Mouse (Mus musculus): ENCODE measurements around the gene 1700012B09Rik.
A peak's percentile ranks its signal among the peaks of the same experiment; 100 is the strongest.

Gene 1700012B09Rik

DNA sequence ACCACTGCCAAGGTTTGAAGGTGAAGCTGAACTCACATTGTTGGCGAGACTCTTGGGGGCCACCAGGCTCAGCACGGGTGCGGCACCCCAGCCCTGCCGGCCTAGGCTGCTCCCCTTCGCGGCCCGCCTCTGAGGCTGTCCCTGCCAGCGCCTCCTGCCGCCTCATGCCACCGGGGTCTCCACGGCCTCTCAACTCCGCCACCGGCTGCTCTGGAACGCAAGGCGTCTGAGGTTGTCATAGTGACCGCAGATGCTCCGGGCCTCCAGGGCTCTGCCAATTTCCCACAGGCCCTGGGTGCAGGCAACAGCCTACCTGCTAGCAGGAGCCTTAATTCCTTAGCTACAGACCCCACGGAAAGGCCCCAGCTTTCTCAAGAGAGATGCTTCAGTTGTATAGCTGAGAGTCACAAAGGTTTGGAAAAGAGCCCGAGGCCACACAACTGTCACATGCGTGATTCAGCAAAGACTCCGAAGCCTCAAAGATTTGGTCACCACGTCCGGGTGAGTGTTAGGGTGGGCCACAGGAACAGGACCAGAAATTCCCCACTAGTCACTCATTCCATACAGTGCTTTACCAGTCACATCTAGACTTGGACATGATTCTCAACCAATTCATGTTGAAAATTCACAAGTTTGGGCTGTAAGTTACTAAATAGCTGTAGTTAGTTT lies at the start of gene 1700012B09Rik:
Gene 1700012B09Rik (minus strand): TSS at position 228 of the 669 bp plus-strand sequence.
- DNase-seq = no peak

DNA sequence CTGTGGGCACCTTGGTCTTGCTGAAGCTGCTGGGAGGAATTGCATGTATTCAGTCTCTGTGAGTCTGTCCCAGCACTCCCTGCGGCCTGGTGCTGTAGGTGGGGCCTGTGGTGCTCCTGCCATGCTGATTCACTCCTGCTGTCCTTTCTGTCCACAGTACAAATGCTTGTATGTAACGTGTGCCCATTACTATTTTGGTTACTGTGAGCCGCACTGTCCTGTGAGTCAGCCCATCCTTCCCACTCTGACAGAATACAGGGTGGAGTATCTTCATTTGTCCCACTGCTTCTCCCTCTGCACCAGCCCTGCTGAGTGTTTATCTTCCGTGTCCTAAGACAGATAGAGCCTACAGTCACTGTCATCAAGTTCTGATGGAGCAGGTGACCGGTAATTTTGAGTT lies 39.3 kb upstream of the 1700012B09Rik start:
- DNase-seq = no peak

DNA sequence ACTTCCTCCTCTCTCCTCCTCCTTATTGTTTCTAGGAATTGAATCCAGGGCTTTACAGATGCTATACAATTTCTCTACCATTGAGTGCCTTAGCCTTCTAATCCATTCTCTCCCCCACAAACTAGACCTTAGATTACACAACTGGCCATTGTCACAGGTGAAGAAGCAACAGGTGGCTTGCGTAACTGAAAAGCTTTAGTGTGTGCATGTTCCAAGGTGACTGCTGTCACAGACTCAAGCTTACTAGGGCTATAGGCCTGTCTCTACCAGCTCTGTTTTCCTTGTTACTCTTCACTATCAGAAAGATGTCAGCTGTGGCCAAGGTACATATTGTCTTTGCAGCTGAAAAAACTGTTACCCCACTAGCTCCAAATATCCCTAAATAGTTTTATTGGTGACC lies 36.0 kb upstream of the 1700012B09Rik start:
- no peak for DNase-seq

DNA sequence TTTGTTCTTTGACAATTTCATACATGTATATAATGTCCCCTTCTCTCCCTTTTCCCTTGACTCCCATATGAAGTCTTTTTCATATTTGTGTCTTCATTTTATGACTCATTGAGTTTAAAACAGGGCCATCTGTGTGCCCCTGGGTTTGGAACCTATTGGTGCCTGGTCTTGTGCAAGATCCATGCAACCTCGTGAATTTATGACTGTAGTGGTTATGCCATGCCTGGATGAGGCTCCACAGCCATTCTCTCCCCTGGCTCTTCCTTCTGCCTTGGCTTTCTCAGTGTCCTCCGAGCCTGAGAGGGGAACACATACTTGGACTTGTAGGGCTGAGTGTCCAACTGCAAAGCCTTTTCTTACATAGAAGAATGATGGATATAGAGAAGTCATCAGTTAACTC lies 34.9 kb upstream of the 1700012B09Rik start:
- no peak for DNase-seq

GRCm38 (mm10) chr9:14787356-14787755 lies 16.5 kb upstream of the 1700012B09Rik start:
- DNase-seq = no peak

DNA sequence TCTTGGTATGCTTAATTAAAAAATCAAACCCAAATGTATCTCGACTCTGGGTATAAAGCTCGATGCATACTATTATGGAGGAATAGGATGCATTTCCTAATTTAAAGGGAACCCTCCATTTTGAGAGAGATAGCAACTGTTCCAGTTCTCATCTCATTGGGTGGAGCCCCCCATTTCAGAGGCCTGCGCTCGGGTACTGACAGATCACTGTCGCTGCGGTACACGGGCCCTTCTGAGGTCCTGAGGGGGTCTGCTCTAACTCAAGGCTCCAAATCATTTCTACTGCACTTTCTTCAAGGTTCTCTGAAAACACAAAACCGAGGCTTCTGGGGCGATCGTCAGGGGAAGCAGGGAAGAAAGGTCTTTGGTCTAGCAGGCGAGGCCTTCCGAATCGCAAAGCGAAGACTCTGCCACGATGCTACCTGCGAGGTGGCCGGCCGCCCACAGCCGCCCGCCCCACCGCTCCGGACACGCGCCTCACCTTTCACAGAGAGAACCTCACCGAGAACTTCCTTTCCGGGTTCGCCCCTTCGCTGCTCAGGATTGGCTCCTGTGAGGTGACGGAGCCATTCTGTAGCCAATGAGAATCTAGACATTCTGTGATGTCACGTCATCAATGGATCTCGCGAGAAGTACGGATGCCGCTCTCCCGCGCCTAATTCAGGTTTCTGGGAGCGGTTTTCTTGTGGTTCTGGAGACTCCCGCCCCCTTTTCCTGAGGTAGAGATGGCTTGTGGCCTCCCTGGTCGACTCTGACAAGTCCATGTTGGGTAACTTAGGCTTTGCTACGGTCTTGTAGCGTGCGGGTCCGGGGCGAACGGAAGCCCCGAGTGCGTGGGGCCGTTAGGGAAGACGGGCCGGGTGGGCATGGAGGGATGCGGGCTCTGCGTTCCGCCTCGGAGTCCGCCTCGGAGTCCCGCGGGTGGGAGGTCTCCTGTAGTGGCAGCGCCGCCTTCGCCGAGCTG lies 13.5 kb upstream of the 1700012B09Rik start, which contains the start of the genes Mre11a and Ankrd49:
Gene Mre11a (plus strand): TSS at position 616 of the 964 bp plus-strand sequence.
Gene Ankrd49 (minus strand): TSS at position 818 of the 964 bp plus-strand sequence.
- DNase-seq = peak; percentile 98

- no peak for DNase-seq
These were observed 7.5 kb upstream of the 1700012B09Rik start for GRCm38 (mm10) chr9:14778341-14778740.

- DNase-seq = no peak
These were observed 3.0 kb upstream of the 1700012B09Rik start for GRCm38 (mm10) chr9:14773813-14774212.

GRCm38 (mm10) chr9:14772074-14772473 lies 1.2 kb upstream of the 1700012B09Rik start:
- DNase-seq = no peak

GRCm38 (mm10) chr9:14769811-14770210 lies 1.0 kb downstream of the 1700012B09Rik start:
- no peak for DNase-seq

- peak; percentile 69 for DNase-seq
These were observed 6.1 kb downstream of the 1700012B09Rik start for GRCm38 (mm10) chr9:14764765-14765164.

DNA sequence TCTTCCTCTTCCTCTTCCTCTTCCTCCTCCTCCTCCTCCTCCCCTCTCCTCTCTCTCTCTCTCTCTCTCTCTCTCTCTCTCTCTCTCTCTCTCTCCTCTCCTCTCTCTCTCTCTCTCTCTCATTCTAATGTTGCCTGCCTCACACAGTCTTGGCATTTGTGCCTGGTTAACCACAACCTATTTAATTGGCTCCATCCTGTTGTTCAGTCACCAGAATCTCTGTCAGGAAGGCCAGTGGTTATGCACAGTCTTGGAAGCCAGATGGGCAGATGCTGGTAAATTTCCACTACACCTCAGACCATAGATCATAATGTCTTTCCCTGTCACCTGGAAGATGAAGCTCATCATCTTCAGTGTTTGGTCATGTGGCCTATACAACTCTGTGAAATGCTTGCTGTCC lies 11.6 kb downstream of the 1700012B09Rik start:
- no peak for DNase-seq

DNA sequence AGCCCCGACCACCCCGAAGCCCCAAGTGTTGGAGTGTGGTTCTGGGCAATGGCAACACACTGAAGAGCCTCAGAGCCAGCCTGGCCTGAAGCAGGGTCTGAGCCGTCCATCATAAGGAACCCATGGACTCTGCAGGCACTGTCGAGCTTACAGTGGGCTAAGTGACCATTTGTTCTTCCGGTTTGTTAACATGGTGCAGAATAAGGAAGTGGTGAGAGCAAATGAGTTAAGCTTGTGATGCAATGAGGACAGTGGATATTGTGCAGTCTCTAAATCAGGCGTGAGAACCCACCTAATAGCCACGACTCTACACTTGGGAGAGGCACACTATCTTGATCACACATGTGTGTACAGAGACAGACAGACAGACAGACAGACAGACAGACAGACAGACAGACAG lies 12.2 kb downstream of the 1700012B09Rik start:
- DNase-seq = peak; percentile 21

- DNase-seq = no peak
These were observed 16.4 kb downstream of the 1700012B09Rik start for GRCm38 (mm10) chr9:14754469-14754868.

GRCm38 (mm10) chr9:14753947-14754346 lies 16.9 kb downstream of the 1700012B09Rik start:
- DNase-seq = no peak

DNA sequence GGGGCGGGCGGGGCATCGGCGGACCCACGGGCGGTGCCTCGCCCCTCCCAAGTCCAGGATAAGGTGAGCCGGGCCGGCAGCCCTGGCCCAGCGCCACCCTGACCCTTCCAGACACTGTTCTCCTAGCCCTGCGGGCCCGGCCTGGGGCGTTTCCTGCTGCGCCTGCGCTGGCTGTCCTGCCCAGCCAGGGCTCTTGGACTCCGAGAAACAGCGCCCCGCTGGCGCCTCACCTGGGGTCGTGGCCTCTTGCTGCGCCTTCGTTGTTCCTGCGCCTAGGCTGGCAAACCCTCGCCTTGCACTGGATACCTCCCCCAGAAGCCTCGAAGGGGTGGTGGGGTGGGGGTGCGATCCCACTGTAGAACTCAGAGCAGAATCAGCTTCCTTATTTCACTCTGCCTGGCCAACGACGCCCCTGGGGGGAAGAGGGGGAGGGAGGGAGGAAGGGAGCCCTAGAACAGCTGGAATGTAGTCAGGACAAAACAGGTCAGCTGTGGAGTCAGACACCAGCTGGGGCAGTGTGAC lies 18.8 kb downstream of the 1700012B09Rik start, which contains the start of gene Fut4:
Gene Fut4 (minus strand): TSS at position 393 of the 522 bp plus-strand sequence.
- peak; percentile 82 for DNase-seq

DNA sequence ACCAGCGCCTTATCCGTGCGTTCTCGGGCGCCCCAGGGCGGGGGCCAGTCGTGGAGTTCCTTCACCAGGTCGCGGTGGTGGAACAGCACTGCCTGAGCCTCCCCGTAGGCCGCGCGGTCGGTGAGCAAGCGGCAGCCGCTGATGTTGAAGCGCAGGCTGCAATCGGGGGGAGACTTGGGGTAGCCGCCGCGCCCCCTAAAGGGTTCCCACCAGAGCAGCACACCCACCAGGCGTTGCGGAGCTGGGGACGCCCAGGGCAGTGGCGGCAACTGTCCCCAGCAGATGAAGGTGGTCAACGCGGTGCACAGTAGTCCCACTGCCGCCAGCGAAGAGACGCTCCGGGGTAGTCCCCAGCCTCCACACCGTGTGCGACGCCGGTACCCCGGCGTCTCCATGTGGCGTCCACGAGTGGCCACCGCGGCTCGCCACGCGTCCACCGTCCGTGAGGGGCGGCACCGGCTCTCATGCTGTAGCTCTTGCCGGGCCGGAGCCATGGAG lies 19.3 kb downstream of the 1700012B09Rik start:
- DNase-seq = no peak

- DNase-seq = peak; percentile 32
These were observed 19.8 kb downstream of the 1700012B09Rik start for GRCm38 (mm10) chr9:14750901-14751502.

GRCm38 (mm10) chr9:14740151-14740924 lies 30.5 kb downstream of the 1700012B09Rik start, which contains the start of gene Piwil4:
Gene Piwil4 (minus strand): TSS chr9:14740733.
- DNase-seq = no peak

DNA sequence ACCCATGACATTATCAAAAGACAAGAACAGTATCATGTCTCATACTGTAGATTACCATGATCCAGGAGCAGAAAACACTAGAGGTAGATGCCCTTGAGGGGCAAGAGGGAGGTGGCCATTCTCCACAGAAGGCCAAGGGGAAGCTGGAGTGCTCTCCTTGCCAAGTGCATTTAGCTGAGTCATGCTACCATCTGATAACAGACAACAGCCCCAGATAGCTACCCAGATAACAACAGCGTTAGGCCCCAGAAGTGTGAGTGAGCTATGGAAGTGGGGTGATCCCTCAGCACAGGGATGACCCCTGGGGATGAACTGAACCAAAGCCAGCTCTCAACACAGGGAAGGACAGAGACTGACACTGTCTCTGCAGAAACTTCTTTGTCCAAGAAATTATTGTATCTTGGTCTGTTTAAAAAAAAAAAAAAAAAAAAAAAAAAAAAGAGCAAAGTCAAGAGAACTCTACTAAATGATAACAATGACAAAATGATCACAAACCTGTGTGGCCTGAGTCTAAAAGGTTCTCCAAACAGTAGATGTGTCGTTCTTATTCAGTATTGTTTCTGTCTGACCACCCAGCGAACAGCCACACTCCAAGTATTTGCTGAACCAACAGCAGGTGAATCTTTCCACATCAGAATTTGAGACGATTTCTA lies 31.2 kb downstream of the 1700012B09Rik start:
- no peak for DNase-seq

DNA sequence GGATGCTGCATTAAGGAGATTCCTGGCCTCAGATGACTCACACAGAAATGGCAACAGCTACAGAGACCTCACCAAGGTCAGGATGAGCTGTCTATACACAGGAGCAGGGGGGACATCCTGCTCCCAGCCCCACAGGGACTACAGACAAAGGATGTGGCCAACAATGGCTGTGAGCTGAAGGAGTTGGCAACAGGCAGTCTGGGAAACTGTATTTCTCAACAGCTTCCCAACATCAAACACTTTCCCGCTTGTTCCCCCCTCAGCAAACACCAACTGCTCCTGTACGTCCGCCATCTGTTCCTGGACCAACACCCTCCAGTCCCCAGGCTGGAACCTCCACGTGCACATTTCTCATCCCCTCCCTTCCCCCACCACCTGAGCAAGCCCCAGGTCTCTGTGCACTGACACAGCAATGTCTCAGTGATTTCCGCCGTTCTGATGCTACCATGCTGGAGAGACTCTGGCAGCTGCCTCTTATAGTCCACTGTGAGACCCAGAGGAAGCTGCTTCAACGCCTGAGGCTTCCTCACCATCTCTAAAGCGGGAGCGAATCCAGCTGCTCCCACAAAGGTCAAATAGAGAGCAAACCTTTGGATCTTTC lies 39.8 kb downstream of the 1700012B09Rik start:
- DNase-seq = no peak

Data from lung, postnatal 36 days (tissue).